Mouse (Mus musculus) small intestine, adult 2 months (tissue): ENCODE data around the gene Anapc2.

Source experiments
- CTCF ChIP-seq: fragments of 200-500 bp; IDR thresholded peaks from 2 replicates; pipeline ENCODE4 v1.5.1; 2012; ENCODE audit warnings: low read depth, mild to moderate bottlenecking, control low read depth, inconsistent platforms, low read length, moderate library complexity, mixed read lengths; ENCODE audit not compliant: insufficient replicate concordance, insufficient read length; ENCODE audit errors: extremely low read depth
- POLR2A ChIP-seq: fragments of 200-500 bp; IDR thresholded peaks from 2 replicates; pipeline ENCODE4 v1.6.1; 2012; ENCODE audit warnings: low read depth, mild to moderate bottlenecking, control low read depth, inconsistent platforms, low read length, moderate library complexity

DNA sequence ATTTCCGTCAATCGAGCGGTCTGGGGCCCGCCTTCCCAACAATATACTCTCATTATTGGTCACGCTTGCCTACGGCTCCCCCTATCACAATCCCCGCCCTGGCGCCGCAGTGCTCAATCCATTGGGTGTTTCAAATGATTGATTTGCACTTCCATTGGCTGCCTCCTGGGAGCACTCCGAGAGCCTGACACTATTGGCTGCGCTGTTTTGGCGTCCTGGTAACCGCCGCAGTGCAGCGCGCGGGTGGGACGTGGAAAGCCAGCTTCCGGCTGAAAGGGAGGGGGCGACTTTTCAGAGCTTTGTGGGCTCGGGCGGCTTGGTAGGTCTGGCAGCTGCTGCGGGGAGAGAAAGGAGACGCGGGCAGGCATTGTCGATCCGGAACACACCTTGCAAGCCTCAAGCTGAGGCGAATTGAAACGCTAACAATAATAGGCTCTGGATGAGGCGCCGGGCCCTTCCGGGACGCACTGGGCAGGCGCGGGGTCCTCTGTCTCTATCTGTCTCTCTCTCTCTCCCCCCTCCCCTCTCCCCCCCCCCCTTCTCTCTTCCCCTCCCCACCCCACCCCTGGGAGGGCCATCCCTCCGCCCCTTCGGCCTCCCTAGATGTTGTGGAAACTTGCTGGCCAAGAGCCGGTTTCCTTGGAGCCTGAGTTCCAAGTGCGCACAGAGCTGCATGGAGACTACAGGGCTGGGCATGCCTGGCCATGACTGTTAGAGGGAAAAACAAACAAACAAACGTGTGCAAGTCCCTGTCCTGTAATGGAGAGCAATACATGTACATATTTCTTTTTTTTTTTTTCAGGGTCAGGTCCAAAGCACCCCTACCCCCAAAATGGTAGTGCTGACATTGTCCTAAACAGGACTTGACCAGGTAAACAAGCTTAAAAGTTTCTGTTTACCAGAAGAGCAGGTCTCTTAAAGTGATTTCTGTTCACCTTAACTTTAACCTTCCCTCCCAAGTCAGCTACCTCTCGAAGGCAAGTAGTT lies 47.2 kb upstream of the Anapc2 start:
- TF ChIP-seq CTCF: no peak
- TF ChIP-seq POLR2A: peak; percentile 53
